Mouse (Mus musculus) spleen, adult 2 months (tissue): ENCODE results near the gene Lpcat1. TPM values are rescaled to one million over a fixed set of nuclear protein-coding genes. Genes with fewer than 3 reads are reported as not detected.

Experiments
- DNase-seq, 2 experiments: peaks; one replicate each; pipeline versions ENCODE4 v3.0.0 to v3.0.0-alpha.2; 2012 to 2021; ENCODE audit warnings: low spot score in 2 of 2, low read depth in 1 of 2
- H3K27ac ChIP-seq: fragments of 200-500 bp; 2 replicates; pipeline ENCODE4 v1.5.1; 2012; ENCODE audit warnings: low read length, inconsistent platforms; ENCODE audit not compliant: insufficient read depth
- H3K27me3 ChIP-seq: fragments of 200-500 bp; 2 replicates; pipeline ENCODE4 v1.6.1; 2012; ENCODE audit warnings: mild to moderate bottlenecking, moderate library complexity, low read length, inconsistent platforms; ENCODE audit not compliant: control insufficient read depth, insufficient read depth
- H3K36me3 ChIP-seq: fragments of 200-500 bp; 2 replicates; pipeline ENCODE4 v1.6.1; 2012; ENCODE audit warnings: mild to moderate bottlenecking, low read length, inconsistent platforms; ENCODE audit not compliant: control insufficient read depth, insufficient read depth
- H3K4me1 ChIP-seq: fragments of 200-500 bp; 2 replicates; pipeline ENCODE4 v1.6.1; 2011; ENCODE audit warnings: inconsistent platforms; ENCODE audit not compliant: control insufficient read depth, insufficient read depth, insufficient read length
- H3K4me3 ChIP-seq: fragments of 200-500 bp; 2 replicates; pipeline ENCODE4 v1.5.1; 2011; ENCODE audit warnings: mild to moderate bottlenecking, inconsistent platforms; ENCODE audit not compliant: insufficient read depth, insufficient read length; ENCODE audit errors: extremely low read depth
- CTCF ChIP-seq: fragments of 200-500 bp; IDR thresholded peaks from 2 replicates; pipeline ENCODE4 v1.5.1; 2011; ENCODE audit warnings: mild to moderate bottlenecking, inconsistent platforms; ENCODE audit not compliant: insufficient read depth, insufficient read length, insufficient replicate concordance; ENCODE audit errors: extremely low read depth
- POLR2A ChIP-seq: fragments of 200-500 bp; IDR thresholded peaks from 2 replicates; pipeline ENCODE4 v1.6.1; 2011; ENCODE audit warnings: low read depth, low read length, inconsistent platforms
- WGBS: fragments of 180-500 bp; shearing (Covaris S2); methylation state at CpG from one replicate; pipeline ENCODE4 v1.1.7; 2018; 5-methylcytosine and 5-hydroxymethylcytosine counted together
- polyA plus RNA-seq: library from polyadenylated mRNA; depleted of rRNA; stranded (reverse); fragments of >200 nt; gene quantifications from 2 replicates; pipeline ENCODE4 v1.2.3, GENCODE M21; 2012

Lpcat1 gene
- polyA plus RNA-seq, 1 experiment: 64.9 TPM

- Histone ChIP-seq H3K4me1 (peaks cover 39% of the 10 kb centered on the region), H3K27ac (peak overlapping the region; percentile 67), H3K4me3 (no peak overlapping the region), H3K27me3 (no peaks in the 10 kb centered on the region), H3K36me3 (peaks cover 7% of the 10 kb centered on the region)
- 69% methylated on average over 3 of the region's 3 CpGs for WGBS
- DNase-seq: no peak
- no peak for TF ChIP-seq CTCF
- TF ChIP-seq POLR2A: no peak
Observed at GRCm38 (mm10) chr13:73488105-73488504, 21.1 kb downstream of the Lpcat1 start.

GRCm38 (mm10) chr13:73488707-73489106, 21.7 kb downstream of the Lpcat1 start:
- H3K27ac ChIP-seq: peak overlapping the region; percentile 67
- H3K4me1 ChIP-seq: peaks cover 39% of the 10 kb centered on the region
- no peaks in the 10 kb centered on the region for H3K27me3 ChIP-seq
- no peak for TF ChIP-seq POLR2A
- H3K36me3 ChIP-seq: peaks cover 7% of the 10 kb centered on the region
- no peak overlapping the region for H3K4me3 ChIP-seq
- 42% methylated on average over 9 of the region's 9 CpGs for WGBS
- no peak for DNase-seq

- WGBS: 24% methylated on average over 3 of the region's 3 CpGs
- TF ChIP-seq POLR2A (no peak), CTCF (no peak)
- DNase-seq: peak; percentile 23 to 27
- Histone ChIP-seq H3K27ac (peak overlapping the region; percentile 77), H3K4me1 (peaks cover 30% of the 10 kb centered on the region), H3K4me3 (no peak overlapping the region), H3K36me3 (peaks cover 12% of the 10 kb centered on the region), H3K27me3 (no peaks in the 10 kb centered on the region)
Observed at GRCm38 (mm10) chr13:73489986-73490385, 23.0 kb downstream of the Lpcat1 start.

DNA sequence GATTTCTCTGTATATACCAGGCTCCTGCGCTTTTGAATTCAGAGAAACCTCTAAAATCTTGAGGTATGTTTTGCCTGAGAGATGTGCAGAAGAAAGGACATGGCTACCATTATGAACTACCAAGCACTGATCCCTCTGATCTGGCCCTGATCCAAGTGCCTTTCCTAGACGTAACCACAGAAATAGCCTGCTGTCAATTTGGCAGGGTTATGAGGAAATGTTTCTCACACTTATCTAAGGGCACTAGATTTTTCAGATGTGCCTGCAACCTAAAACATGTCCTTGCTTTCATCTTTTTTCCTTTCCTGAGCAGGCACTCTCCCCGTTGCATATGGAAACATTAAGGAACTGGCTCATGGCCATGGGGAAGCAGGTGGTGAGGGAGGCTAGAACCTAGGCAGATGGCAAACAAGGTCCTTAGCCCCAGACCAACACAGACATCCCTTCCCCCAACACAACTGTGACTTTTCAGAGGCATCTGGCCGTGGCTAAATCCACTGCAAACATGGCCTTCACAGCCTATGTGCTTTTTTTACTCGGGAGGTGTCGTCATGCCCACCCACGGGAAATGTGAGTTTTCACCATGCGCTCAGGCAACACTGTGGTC, 23.7 kb downstream of the Lpcat1 start:
- peaks cover 16% of the 10 kb centered on the region for H3K36me3 ChIP-seq

DNA sequence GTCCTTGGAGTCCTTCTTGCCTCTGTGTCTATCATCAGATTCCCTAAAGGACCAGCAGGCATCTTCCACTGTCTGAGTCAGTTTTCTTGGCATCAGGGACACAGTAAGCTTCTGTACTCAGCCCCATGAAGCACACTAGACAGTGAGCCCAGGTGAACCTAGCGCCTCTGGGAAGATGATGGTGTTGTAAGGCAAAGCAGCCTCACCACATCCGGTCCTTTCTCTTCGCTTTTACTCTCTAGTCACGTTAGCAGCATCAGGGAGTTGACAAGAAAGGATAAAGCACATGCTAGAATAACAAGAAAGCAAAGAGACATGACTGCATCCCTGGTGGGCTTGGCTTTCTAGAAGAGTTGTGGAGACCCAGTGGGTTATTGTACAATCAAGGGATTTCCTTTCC, 26.2 kb downstream of the Lpcat1 start:
- DNase-seq: no peak
- no peak overlapping the region for H3K4me3 ChIP-seq
- no peak for TF ChIP-seq CTCF
- TF ChIP-seq POLR2A: no peak
- no peak overlapping the region for H3K27ac ChIP-seq
- 93% methylated on average over 4 of the region's 4 CpGs for WGBS
- H3K4me1 ChIP-seq: peaks cover 26% of the 10 kb centered on the region
- peaks cover 28% of the 10 kb centered on the region for H3K36me3 ChIP-seq
- H3K27me3 ChIP-seq: no peaks in the 10 kb centered on the region

More for the DNA sequence above, 23.7 kb downstream of the Lpcat1 start:
- DNase-seq: no peak
- H3K27me3 ChIP-seq: no peaks in the 10 kb centered on the region
- no peak overlapping the region for H3K4me3 ChIP-seq
- TF ChIP-seq CTCF (no peak), POLR2A (no peak)
- H3K27ac ChIP-seq: peak overlapping the region; percentile 47
- H3K4me1 ChIP-seq: peaks cover 30% of the 10 kb centered on the region
- WGBS: 67% methylated on average over 8 of the region's 8 CpGs

DNA sequence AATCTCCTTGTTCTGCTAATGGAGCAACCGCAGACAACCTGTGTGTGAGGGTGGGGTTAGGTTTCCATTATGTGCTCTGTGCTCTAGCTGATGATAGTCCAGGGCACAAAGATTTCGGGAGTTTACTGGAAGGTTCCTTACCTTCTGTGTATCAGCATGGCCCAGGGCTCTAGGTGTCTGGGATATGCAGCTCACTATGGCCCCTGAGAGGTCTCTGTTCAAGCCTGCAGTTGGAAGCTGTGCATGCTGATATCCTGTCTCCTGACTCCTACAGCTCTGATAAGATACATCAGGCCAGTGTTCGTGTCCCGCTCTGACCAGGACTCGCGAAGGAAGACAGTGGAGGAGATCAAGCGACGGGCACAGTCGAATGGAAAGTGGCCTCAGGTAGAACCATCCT, 27.5 kb downstream of the Lpcat1 start:
- H3K36me3 ChIP-seq: peaks cover 29% of the 10 kb centered on the region
- no peak overlapping the region for H3K4me3 ChIP-seq
- DNase-seq: no peak
- TF ChIP-seq POLR2A: no peak
- no peak for TF ChIP-seq CTCF
- peaks cover 14% of the 10 kb centered on the region for H3K4me1 ChIP-seq
- WGBS: 91% methylated on average over 9 of the region's 9 CpGs
- H3K27me3 ChIP-seq: no peaks in the 10 kb centered on the region
- H3K27ac ChIP-seq: no peak overlapping the region

DNA sequence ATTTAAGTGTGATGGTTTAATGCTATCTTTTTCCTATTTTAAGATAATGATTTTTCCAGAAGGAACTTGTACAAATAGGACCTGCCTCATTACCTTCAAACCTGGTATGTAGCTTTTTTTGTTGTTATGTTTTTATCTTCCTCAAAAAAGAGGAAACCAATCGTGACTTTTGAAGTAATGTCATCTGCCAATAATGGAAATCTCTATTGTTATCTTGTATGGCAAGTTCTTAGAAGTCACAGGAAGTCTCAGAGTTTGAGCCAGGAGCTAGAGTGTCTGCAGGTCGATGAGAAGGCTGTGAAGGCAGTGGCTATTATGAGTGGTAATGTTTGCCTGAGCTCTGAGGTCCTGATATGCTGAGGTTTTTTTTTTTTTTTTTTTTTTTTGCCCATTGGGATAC, 29.1 kb downstream of the Lpcat1 start:
- Histone ChIP-seq H3K27me3 (no peaks in the 10 kb centered on the region), H3K36me3 (peaks cover 36% of the 10 kb centered on the region), H3K4me3 (no peak overlapping the region), H3K27ac (no peak overlapping the region), H3K4me1 (no peaks in the 10 kb centered on the region)
- TF ChIP-seq POLR2A (no peak), CTCF (no peak)
- no peak for DNase-seq
- WGBS: 41% methylated on average over 2 of the region's 2 CpGs
